Mouse (Mus musculus): Measurements from ENCODE around the gene Dnmt3b.

DNA sequence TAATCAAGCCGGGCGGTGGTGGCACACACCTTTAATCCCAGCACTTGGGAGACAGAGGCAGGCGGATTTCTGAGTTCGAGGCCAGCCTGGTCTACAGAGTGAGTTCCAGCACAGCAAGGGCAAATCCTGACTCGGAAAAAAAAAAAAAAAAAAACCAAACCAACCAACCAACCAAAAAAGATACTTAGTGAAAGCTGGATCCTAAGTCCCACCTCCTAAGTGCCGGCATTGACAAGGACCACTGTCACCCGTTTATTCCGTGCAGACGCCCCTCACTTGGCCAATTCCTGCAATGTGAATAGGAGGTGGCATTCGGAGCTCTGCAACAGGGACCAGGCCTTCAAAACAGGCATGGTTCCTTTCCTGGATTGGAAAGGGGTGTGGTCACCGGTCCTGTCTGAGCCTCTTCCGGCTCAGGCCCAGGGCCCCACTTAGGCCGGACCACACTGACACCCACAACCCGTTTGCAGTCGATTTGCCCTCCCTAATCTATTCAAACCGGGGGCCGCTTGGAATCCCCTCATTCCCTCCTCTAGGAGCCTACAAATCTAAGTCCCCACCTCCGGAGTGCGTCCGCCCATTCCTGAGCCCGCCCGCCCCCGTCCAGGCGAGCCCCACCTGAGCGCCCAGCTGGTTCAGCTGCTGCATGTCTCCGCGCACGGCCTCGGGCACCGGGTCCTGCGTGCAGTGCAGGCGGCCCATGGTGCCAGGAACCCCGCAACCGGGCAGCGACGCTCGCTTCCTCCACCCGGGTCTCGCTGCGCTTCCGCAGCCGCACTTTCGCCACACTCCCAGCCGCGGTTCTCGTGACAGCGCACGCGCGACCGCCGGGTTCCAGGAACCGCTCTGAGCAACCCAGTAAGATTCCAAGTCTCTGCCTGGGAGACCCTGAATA is 17.0 kb upstream of the Dnmt3b start, which contains the start of gene Commd7:
- TF ChIP-seq MXI1 (IDR thresholded peaks at IDR 0.05; ENCODE audit: low read depth, low read length) (peak; percentile 90), POLR2A (IDR thresholded peaks at IDR 0.05; ENCODE audit: low read depth, low read length) (peak; percentile 70), POLR2AphosphoS2 (IDR thresholded peaks at IDR 0.05; ENCODE audit: low read depth, low read length) (no peak), NRF1 (IDR thresholded peaks at IDR 0.05; ENCODE audit: low read depth, low read length) (peak; percentile 84), GABPA (IDR thresholded peaks at IDR 0.05; ENCODE audit: insufficient replicate concordance, low read depth, low read length) (no peak), USF2 (conservative IDR thresholded peaks at IDR 0.05; ENCODE audit: low read depth, low read length) (no peak), CTCF (conservative IDR thresholded peaks at IDR 0.05 in 1 of 2, IDR thresholded peaks at IDR 0.05 in 1 of 2; ENCODE audit: low read depth in 2 of 2, low read length in 2 of 2) (no peak), UBTF (IDR thresholded peaks at IDR 0.05; ENCODE audit: low read depth, low read length) (peak; percentile 92), ZNF384 (IDR thresholded peaks at IDR 0.05; ENCODE audit: low read depth, low read length) (peak; percentile 84), HCFC1 (IDR thresholded peaks at IDR 0.05; ENCODE audit: low read depth, low read length) (peak; percentile 71), ZC3H11A (IDR thresholded peaks at IDR 0.05; ENCODE audit: low read depth, low read length) (peak; percentile 42; the same call in 1 of the 2 replicates), ETS1 (conservative IDR thresholded peaks at IDR 0.05; ENCODE audit: low read depth, low read length) (no peak)
